Mouse (Mus musculus): ENCODE data around the gene Tmtc2.

Gene Tmtc2

GRCm38 (mm10) chr10:105423187-105423586 lies 151.1 kb downstream of the Tmtc2 start:
- in situ Hi-C loops (cut with MboI, MseI) = loop anchor here in 1 of 2 experiments (10.0 kb wide), 1 partner anchor 1482 kb away; no protein-coding TSS in a partner anchor

- in situ Hi-C loops (cut with MboI, MseI) = no loop called here
Measured at GRCm38 (mm10) chr10:105417845-105418383, 156.3 kb downstream of the Tmtc2 start.

- in situ Hi-C loops (cut with MboI, MseI) = no loop called here
Measured at GRCm38 (mm10) chr10:105416601-105417000, 157.7 kb downstream of the Tmtc2 start.

- in situ Hi-C loops (cut with MboI, MseI) = no loop called here
Measured at GRCm38 (mm10) chr10:105405856-105406527, 168.3 kb downstream of the Tmtc2 start.

- in situ Hi-C loops (cut with MboI, MseI) = no loop called here
Measured at GRCm38 (mm10) chr10:105403931-105404330, 170.3 kb downstream of the Tmtc2 start.

GRCm38 (mm10) chr10:105402481-105402779 lies 171.8 kb downstream of the Tmtc2 start:
- in situ Hi-C loops (cut with MboI, MseI) = no loop called here

GRCm38 (mm10) chr10:105401754-105402480 lies 172.3 kb downstream of the Tmtc2 start:
- in situ Hi-C loops (cut with MboI, MseI) = no loop called here

- in situ Hi-C loops (cut with MboI, MseI) = no loop called here
Measured at GRCm38 (mm10) chr10:105399316-105399715, 174.9 kb downstream of the Tmtc2 start.

GRCm38 (mm10) chr10:105384065-105384464 lies 190.2 kb downstream of the Tmtc2 start:
- in situ Hi-C loops (cut with MboI, MseI) = no loop called here

GRCm38 (mm10) chr10:105381705-105382104 lies 192.5 kb downstream of the Tmtc2 start:
- in situ Hi-C loops (cut with MboI, MseI) = no loop called here

- in situ Hi-C loops (cut with MboI, MseI) = no loop called here
Measured at GRCm38 (mm10) chr10:105381202-105381601, 193.0 kb downstream of the Tmtc2 start.

GRCm38 (mm10) chr10:105380584-105380983 lies 193.7 kb downstream of the Tmtc2 start:
- in situ Hi-C loops (cut with MboI, MseI) = no loop called here

- in situ Hi-C loops (cut with MboI, MseI) = no loop called here
Measured at GRCm38 (mm10) chr10:105377711-105378110, 196.5 kb downstream of the Tmtc2 start.

- in situ Hi-C loops (cut with MboI, MseI) = no loop called here
Measured at GRCm38 (mm10) chr10:105373265-105373664, 201.0 kb downstream of the Tmtc2 start.

- in situ Hi-C loops (cut with MboI, MseI) = no loop called here
Measured at GRCm38 (mm10) chr10:105368242-105368641, 206.0 kb downstream of the Tmtc2 start.

- in situ Hi-C loops (cut with MboI, MseI) = no loop called here
Measured at GRCm38 (mm10) chr10:105364480-105364879, 209.8 kb downstream of the Tmtc2 start.

- in situ Hi-C loops (cut with MboI, MseI) = no loop called here
Measured at GRCm38 (mm10) chr10:105350301-105350700, 223.9 kb downstream of the Tmtc2 start.

- in situ Hi-C loops (cut with MboI, MseI) = no loop called here
Measured at GRCm38 (mm10) chr10:105345920-105346319, 228.3 kb downstream of the Tmtc2 start.

- in situ Hi-C loops (cut with MboI, MseI) = no loop called here
Measured at GRCm38 (mm10) chr10:105332856-105333255, 241.4 kb downstream of the Tmtc2 start.

GRCm38 (mm10) chr10:105330327-105330726 lies 243.9 kb downstream of the Tmtc2 start:
- in situ Hi-C loops (cut with MboI, MseI) = no loop called here

- in situ Hi-C loops (cut with MboI, MseI) = no loop called here
Measured at GRCm38 (mm10) chr10:105323646-105324192, 250.5 kb downstream of the Tmtc2 start.

- in situ Hi-C loops (cut with MboI, MseI) = no loop called here
Measured at GRCm38 (mm10) chr10:105319299-105320057, 254.8 kb downstream of the Tmtc2 start.

Data from T-helper 17 cell (primary cell).